Mouse (Mus musculus) heart, postnatal 14 days (tissue): ENCODE measurements at regions not wholly inside any gene's neighbourhood (a gene's known extent, or its start where the extent isn't known, plus 50 kb on each side); places are given as distances from the start of the nearest gene placed in this dataset.

Experiments used
- DNase-seq, 2 experiments: peaks; one replicate each; pipeline ENCODE4 v3.0.0; 2021 to 2022
- intact Hi-C: fragments of 180-260 bp; cut with DNase I; formaldehyde crosslinking; loops from one replicate; pipeline ENCODE4 v1.15.1; 2025

DNA sequence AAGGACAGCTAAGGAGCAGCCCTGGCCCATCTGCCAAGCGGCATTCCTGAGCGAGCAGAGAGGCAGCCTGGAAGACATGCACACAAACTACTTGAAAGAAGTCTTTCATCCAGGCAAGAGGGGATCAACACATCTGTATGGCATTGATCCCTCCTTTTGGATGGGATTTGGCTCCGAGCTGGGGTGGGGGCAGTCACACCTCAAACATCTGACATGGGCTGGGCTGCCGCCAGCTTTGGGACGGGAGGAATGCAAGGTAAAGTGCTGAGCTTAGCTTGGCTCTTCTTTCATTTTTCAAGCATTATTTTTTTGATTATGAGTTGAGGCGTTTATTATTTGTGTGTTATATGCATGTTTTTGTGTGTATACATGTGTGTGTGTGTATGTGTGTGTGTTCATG is 165.9 kb downstream of the 1500009L16Rik start:
- no peak for DNase-seq
- intact Hi-C loops: no loop called here

DNA sequence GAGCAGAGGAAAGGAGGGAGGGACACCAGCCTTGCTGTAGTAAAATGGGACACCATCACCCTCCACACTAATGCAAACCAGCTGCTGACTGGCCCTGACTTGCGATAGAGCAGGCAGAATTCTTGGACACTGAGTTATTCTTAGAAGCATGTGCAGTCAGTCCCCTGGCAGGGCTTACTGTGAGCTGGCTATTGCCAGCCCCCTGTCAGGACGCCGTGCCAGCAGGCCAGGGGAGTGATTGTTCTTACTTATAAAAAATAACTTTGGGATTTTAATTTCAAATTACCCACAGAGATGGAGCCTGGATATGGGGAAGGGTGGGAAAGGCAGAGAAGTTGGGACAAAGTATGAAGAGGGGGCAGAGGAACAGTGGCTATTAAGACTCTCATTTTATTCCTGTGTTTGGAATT is 173.1 kb downstream of the 1500009L16Rik start:
- intact Hi-C loops: no loop called here
- DNase-seq: peak; percentile 61 to 81

GRCm38 (mm10) chr10:83896160-83896559 is 173.5 kb downstream of the 1500009L16Rik start:
- DNase-seq: peak in 1 of 2 experiments; percentile 14
- intact Hi-C loops: no loop called here

DNA sequence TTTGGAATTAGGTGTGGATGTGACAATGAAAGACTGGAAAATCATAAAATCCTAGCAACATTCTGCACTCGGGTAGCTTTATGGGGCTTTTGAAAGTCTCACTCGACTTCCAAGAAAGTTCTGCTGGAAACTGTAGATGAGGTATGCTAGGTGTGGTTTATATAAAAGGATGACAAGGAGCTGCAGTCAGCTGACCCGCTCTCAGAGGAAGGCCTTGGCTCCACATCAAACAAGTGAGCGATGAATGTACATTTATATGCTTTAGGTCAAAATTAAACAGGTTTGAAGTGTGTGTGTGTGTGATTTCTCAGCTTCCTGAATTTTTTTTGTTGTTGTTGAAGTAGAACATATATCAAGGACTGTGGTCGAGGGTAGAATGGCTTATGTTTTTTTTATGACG is 174.9 kb downstream of the 1500009L16Rik start:
- DNase-seq: no peak
- intact Hi-C loops: no loop called here

DNA sequence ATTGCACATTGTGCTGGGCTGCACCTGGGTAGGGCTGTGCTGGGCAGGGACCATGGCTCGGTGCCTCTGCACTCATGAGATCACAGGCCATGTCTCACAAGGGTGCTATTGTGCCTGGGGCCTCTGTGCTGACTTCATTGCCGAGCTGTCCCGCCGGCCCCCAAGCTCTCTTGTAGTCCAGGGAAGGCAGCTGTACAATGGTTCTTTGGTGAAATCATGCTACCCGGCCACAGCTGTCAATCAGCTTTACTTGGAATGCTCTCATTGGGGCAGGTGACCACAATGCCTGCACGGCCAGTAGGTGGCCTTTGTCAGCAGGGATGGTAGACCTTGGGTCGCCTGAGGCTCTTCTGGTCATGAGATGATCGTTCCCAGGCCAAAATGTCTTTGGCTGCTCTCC is 184.1 kb downstream of the 1500009L16Rik start:
- intact Hi-C loops: no loop called here
- peak; percentile 22 to 48 for DNase-seq

DNA sequence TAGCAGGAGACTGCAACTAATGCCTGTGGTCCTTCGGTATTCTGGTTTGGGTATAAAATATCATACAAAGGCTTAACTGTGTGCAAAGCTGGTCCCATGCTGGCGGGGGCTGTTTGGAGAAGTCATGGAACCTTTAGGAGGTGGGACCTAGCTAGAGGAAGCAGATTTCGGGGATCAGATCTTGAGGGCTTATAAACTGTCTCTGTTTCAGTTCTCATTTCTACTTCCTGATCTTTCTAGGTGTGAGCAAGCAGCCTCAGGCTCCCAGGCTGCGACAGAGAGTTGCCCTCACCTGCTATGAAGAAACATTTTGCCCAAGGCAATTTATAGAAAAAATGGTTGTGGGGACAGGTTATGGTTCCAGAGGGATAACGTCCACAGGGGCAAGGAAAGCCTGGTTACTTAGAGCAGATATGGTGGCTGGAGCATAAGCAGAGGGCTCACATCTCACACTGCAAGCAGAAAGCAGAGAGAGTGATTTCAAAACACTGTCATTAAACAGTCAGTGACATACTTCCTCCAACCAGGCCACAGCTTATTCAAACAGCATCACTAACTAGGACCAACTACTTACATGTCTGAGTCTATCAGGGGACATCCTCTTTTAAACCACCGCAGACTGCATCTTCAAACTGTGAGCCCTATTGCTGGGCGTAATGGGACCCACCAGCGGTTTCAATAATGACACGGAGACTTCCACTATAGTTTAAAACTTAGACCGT is 188.1 kb downstream of the 1500009L16Rik start:
- intact Hi-C loops: no loop called here
- no peak for DNase-seq

DNA sequence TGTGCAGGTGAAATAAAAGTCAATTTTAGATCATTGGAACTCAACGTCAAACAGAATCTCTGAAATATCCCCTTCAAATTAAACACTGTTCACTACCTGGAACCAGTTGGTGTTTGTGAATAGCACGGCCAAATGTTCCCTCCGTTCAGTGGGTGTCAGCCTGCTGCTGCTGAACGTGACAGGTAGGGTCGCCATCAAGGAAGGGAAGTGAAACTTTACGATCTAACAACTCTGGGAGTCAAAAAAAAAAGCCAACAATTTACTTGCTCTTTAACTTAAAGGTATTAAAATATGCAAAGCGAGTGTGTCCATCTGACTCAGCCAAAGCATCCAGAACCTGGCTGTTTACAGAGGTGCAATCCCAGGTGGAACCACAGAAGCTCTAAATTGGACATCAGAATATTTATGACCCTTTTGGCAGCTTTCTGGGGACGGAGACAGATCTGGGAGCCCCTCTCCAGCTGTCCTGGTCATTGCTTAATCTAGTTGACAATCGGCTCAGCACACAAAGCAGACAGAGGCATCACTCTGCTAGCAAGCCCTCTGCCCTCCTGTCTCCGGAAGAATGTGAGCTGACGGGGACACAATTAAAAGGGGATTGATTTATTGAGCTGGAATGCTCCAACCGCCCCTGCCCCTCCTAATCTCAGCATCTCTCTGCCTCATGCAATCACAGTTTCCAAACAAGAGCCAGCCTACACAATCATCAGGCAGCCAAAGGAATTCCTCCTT is 191.9 kb downstream of the 1500009L16Rik start:
- DNase-seq: no peak
- intact Hi-C loops: no loop called here

DNA sequence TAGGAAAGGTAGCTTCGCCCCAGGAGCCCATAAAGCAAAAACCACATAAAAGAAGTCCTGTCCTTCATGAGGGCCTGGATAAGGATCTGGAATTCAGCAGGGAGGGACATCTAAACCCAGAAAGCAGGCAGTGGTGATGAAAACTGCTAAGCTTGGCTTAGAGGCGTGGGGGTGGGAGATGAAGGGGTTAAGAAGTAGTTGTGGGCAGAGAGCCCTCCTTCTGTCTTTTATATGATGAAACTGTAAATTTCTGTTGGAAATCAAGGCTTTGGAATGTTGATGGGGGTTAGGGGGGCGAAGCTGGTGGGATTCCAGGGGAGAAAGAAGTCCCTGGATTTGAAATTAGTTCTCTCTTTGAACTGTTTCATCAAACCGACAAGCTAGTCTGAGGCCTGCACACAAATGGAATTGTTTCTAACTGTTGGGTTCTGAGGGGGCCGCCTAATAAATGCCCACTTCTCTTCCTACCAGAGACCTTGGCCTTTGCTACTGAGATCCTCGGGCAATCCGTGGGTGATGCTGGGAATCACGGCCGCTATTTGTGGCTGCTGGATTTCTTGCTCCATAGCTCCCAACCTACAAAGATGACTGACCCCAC is 192.6 kb downstream of the 1500009L16Rik start:
- intact Hi-C loops: no loop called here

DNA sequence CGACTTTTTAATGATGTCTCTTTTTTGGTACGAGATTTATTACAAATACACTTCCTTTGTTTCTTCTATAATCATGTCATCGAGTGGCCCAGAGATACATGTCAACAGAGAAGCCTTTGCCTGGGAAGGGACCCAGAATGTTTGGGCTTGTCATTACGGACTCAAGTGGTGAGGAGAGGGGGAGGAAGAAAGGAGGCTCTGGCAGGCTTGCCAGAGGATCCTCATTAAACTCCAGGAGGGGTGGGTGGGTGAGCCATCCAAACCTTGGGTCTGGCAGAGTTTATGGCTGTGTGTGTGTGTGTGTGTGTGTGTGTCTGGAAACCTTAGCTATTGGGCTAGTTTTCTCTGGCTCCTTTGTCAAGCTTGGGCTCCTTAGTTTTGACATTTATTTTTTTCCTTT is 204.3 kb downstream of the 1500009L16Rik start:
- no peak for DNase-seq
- intact Hi-C loops: no loop called here

More for the DNA sequence above, 192.6 kb downstream of the 1500009L16Rik start:
- no peak for DNase-seq

GRCm38 (mm10) chr10:83927554-83927953 is 204.9 kb downstream of the 1500009L16Rik start:
- intact Hi-C loops: no loop called here
- DNase-seq: no peak

DNA sequence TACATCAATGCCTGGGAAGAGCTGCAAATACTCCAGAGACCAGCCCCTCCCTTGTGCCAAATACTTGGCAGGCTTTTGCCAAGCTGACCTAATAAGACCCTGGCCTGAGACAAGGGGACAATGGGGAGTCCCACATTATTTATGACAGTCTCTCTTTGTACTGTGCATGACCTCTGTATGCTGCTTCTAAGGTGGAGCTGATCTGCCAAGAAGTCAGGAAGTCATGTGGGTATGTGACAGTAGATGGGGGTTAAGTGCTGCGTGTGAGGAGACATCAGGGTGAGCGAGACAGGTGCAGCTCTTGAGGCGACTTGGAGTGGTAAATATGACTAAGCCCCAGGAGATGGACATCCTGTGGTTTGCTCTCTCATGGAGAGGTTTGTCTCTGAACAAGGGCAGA is 209.1 kb downstream of the 1500009L16Rik start:
- intact Hi-C loops: no loop called here
- no peak for DNase-seq

DNA sequence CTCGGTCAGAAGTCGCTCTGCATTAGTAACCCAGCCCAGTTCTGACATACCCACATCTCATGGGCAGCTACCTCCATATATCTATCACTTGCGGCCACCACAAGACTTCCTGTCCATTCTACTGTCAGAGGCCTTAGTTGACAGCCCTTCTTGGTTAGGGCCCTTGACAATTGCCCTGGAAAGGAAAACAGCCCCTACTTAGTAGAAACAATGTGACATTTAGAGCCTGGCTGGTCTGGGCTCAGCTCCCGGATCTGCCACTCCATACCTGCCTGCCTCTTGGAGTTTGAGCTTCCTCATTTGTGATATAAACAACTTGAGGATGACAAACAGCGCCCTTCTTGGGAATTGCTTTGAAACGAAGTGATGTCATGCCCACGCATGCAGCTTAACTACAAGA is 210.5 kb downstream of the 1500009L16Rik start:
- DNase-seq: no peak
- intact Hi-C loops: no loop called here

DNA sequence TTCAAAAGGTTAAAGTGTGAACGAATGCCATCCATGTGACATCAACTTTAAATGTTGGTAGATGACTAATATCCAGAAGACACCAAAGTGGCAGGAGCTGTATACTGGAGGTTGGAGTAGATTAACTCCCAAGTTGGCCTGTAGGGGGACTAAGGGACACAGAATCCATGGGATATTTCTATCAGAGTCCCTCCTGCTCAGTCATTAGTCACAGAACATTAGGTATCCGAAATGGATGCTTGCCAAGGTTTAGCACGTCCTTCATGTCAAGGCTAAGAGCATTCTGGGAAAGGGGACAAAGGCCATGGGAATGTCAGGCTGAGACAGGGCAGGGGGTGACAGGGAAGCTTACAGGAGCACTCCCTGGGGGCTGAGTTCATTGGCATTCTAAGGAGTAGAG is 211.8 kb downstream of the 1500009L16Rik start:
- no peak for DNase-seq
- intact Hi-C loops: no loop called here

DNA sequence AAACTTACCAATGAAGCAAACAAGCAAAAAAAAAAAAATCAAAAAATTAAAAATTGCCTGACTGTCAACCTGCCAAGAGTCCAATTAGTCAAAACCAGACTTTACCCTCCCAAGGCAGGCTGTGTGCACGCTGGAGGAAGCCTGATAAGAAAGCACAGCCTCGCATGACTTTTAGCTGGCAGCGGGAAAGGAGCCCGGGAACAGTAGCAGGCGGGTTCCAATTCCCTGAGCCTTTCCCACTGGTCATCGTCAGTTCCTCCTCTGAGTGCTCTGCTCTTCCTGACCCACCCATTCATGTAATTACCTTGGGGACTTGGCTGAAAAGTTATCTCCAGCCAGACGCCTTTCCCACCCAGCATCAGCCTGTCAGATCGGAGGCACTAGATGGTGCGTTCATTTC is 214.5 kb downstream of the 1500009L16Rik start:
- intact Hi-C loops: loop anchor here (5.0 kb wide), 1 partner anchor 85 kb away; no protein-coding TSS in a partner anchor
- DNase-seq: peak; percentile 48 to 58

- DNase-seq: peak; percentile 14 to 23
- intact Hi-C loops: no loop called here
Observed at GRCm38 (mm10) chr10:83942101-83942500, 219.4 kb downstream of the 1500009L16Rik start.

DNA sequence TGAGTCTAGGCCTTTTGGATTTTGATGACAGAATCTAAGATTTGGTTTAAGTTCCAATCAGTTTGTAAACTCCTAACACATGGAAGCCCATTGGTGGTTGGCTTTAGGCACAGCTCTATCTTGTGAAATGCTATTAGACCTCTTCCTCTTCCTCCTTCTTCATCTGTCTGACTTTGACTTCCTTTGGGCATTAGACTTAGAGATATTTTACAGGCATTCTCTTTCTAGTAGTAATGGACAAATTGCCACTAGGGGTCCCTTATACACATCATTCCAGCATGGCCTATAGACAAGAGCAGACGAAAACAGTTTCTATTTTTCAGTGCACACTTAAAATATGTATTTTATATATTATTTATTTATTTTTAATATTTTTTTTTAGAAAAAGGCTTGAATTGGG is 221.5 kb downstream of the 1500009L16Rik start:
- intact Hi-C loops: no loop called here
- no peak for DNase-seq

DNA sequence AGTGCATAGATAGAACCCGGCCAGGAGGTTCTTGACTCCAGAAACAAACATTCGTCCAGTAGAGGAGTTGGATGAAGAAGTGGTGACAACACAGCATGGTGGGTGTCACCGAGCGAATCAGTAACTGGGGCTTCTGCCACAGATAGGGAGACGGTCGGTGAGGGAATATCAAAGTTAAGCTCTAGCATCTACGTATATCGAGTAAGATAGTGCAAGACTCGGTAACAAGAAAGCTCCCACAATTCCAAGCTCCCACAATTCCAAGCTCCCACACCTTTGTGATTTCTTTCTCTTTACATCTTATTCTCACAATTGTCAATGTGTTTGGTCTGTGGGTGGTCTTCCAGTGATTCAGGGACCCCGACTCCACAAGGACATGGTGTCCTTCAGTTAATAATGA is 222.2 kb downstream of the 1500009L16Rik start:
- intact Hi-C loops: no loop called here
- DNase-seq: no peak

- intact Hi-C loops: no loop called here
- no peak for DNase-seq
Observed at GRCm38 (mm10) chr10:83945503-83945902, 222.8 kb downstream of the 1500009L16Rik start.

- intact Hi-C loops: no loop called here
- no peak for DNase-seq
Observed at GRCm38 (mm10) chr10:83946186-83947176, 223.8 kb downstream of the 1500009L16Rik start.

DNA sequence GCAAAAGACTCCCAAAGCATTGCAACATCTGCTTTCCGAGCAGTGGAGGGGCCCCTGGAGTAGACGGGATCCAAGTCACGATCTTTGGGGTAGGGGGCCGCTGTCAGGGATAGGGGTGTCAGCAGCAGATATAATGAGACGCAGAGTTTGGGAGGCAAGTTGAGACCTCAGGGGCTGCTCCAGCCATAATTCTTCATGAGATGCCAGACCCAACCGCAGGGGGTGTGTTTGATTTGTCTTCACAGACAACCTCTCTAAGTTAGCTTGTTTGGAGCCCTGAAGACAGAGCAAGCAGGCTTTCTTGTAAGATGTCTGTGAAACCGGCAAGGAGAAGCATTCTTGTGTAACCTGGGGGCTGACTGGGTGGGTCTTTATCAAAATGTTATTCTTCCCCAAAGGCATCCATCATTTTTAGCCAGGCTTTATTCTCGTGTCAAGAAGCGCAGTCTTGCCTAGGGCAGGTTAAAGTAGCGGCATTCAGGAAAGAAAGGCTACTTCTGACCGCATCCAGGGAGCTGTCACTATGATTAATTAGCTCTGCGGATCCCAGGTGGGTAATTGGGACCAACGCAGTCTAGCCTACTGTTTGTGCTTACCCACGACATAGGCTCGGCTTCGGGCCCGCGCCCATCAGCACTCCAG is 234.6 kb downstream of the 1500009L16Rik start:
- intact Hi-C loops: no loop called here
- DNase-seq: no peak
